Mouse (Mus musculus) stomach, adult 2 months (tissue): Measurements from ENCODE around the gene Gm13691. TPM values are rescaled to one million over a fixed set of nuclear protein-coding genes. Genes with fewer than 3 reads are reported as not detected.

Experiments used
- polyA plus RNA-seq: library from polyadenylated mRNA; depleted of rRNA; stranded (reverse); fragments of >200 nt; gene quantifications from 2 replicates; pipeline ENCODE4 v1.2.3, GENCODE M21; 2012; rRNA removed

Gene Gm13691
- not detected in 2 replicates for polyA plus RNA-seq

GRCm38 (mm10) chr2:83990253-83990652 lies at the start of gene Gm13691:
Gene Gm13691 (plus strand): TSS chr2:83990553.

GRCm38 (mm10) chr2:83940931-83941361 lies 49.4 kb upstream of the Gm13691 start, which contains the start of gene Zswim2:
Gene Zswim2 (minus strand): TSS chr2:83941228.

GRCm38 (mm10) chr2:83955393-83955792 lies 35.0 kb upstream of the Gm13691 start, which contains the start of gene Gm13698:
Gene Gm13698 (plus strand): TSS chr2:83955693.

GRCm38 (mm10) chr2:83961203-83961602 lies 29.1 kb upstream of the Gm13691 start, which contains the start of gene Gm13693:
Gene Gm13693 (plus strand): TSS chr2:83961503.

GRCm38 (mm10) chr2:83967013-83967412 lies 23.3 kb upstream of the Gm13691 start, which contains the start of gene Gm13695:
Gene Gm13695 (plus strand): TSS chr2:83967313.

GRCm38 (mm10) chr2:83972823-83973222 lies 17.5 kb upstream of the Gm13691 start, which contains the start of gene Gm13696:
Gene Gm13696 (plus strand): TSS chr2:83973123.

GRCm38 (mm10) chr2:83978633-83979032 lies 11.7 kb upstream of the Gm13691 start, which contains the start of gene Gm13694:
Gene Gm13694 (plus strand): TSS chr2:83978933.

GRCm38 (mm10) chr2:83984443-83984842 lies 5.9 kb upstream of the Gm13691 start, which contains the start of gene Gm13697:
Gene Gm13697 (plus strand): TSS chr2:83984743.

Other genes with a start within 250 kb of the Gm13691 start
- 0.27 and 0.35 TPM in 2 replicates for gene Fam171b, start 177.9 kb upstream of the Gm13691 start, polyA plus RNA-seq
- gene Zswim2, start 49.3 kb upstream of the Gm13691 start, polyA plus RNA-seq = not detected in 2 replicates
- not detected in 2 replicates for gene Gm13698, start 34.9 kb upstream of the Gm13691 start, polyA plus RNA-seq
- not detected in 2 replicates for gene Gm13693, start 29.1 kb upstream of the Gm13691 start, polyA plus RNA-seq
- gene Gm13695, start 23.2 kb upstream of the Gm13691 start, polyA plus RNA-seq = not detected in 2 replicates
- not detected in 2 replicates for gene Gm13696, start 17.4 kb upstream of the Gm13691 start, polyA plus RNA-seq
- not detected in 2 replicates for gene Gm13694, start 11.6 kb upstream of the Gm13691 start, polyA plus RNA-seq
- gene Gm13697, start 5.8 kb upstream of the Gm13691 start, polyA plus RNA-seq = not detected in 2 replicates